Mouse (Mus musculus): Measurements from ENCODE around the gene A130010J15Rik.

Gene A130010J15Rik

DNA sequence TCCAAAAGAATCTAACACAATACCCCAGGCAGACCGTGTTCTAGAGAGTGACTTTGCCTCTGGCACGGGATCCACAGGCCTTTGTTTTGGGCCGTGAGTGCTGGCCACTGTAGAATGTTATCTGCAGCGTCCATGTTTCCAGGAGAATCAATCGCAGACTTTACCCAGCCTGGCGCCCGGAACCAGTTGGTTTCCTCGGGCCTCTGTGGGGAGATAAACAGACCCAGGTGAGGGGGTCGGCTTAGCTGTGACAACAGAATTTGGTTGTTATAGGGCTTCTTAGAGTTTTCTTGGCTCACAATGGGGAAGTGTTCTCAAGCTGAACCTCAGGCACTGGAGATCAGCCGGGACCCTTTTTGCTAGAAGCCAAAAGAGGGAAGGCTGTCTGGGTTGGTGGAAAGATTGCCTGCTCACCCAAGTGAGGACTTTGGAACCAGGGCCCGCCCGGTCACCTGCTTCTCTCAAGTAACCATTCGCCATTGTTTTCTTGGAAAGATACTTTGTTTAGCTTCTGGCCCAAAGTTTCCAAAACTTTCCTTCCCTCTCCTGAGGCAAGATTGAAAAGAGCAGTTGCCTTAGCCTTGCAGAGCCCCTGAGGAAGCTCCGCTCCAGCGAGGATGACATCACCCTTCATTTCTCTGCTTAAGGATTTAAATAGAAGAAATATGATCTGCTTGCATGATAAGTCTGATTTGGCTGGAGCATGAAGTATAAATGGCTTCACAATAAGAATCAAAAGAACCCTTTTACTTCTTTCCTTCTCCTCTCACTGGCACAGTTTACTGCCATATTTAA is 11.3 kb upstream of the A130010J15Rik start:
- peak; percentile 38 for DNase-seq

DNA sequence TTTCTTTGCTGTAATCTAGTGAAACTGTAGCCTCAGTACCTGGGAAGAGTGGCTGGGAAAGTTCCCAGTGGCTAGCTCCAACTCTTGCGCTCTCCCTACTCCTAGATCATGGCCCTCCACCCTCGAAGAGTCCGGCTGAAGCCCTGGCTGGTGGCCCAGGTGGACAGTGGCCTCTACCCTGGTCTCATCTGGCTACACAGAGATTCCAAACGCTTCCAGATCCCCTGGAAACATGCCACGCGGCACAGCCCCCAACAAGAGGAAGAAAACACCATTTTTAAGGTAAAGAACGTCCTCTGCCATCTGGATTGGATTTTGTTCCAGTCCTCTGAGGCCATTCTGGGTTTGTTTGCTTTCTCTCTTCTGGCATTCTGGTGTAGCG is 10.7 kb upstream of the A130010J15Rik start:
- DNase-seq: no peak

DNA sequence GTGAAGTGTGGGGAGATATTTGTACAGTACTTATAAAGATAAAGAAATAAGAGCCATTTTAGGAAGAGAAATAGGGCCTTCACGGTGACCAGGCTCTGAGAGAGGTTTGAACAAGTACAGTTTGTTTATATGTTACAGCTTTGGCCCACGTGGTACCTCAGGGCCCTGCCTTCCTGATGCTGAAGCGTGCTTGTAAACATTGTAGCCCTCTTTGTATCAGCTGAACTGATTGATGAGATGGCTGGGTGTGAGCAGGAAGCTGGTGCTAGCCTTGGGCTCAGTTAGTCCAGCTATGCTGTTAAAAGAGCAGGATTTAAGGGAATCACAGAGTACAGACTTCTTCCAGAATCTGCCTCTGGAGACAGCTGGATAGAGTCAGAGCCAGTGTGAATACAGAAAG is 8.7 kb upstream of the A130010J15Rik start:
- no peak for DNase-seq

DNA sequence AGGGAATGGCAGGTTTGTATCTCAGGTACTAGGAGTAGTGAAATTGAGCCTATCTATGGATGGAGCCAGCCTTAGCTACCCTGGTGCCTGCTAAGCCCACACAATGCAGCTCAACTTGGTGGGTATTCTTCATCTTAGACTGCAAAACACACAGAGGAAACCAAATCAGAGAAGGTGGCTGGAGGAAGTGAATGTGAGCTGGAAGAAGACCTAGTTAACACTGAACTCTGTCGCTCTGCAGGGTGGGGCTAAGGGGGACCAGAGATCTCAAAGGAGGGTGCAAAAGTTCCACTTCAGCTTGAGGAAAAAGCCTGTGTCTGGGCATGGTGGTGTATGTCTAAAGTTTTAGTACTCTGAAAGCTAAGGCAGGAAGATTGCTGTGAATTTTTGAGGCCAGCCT is 8.2 kb upstream of the A130010J15Rik start:
- no peak for DNase-seq

DNA sequence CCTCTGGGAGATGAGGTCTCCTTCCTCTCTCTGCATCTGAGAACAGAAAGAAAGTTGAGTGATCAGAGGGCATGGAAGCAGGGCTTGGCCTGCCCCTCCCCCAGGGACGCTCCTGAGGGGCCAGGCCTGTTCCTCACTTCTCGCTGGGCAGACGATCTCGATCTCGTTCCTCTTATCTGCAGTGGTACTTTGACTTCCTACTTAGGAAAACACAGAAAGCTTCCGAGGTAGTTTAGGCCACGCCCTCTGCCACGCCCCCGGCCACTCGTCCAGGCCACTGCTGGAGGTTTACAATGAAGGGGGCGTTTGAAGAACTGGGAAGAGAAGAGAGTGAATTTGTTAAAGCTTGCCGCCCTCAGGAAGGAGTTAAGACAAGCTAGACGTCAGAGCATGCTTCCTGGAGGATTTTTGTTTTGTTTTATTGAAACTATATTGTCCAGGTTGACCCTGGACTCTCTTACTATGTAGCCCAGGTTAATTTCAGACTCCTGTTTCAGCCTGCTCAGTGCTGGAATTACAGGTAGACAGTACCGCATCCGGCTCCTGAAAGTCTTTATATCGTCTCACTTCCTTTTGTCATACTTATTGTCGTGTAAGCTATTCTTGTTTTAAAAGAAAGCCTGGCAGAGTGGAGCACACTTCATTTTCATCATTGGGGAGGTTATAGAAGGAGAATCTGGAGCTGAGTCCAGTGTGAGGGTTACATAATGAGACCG is 7.4 kb upstream of the A130010J15Rik start:
- DNase-seq: peak; percentile 76

DNA sequence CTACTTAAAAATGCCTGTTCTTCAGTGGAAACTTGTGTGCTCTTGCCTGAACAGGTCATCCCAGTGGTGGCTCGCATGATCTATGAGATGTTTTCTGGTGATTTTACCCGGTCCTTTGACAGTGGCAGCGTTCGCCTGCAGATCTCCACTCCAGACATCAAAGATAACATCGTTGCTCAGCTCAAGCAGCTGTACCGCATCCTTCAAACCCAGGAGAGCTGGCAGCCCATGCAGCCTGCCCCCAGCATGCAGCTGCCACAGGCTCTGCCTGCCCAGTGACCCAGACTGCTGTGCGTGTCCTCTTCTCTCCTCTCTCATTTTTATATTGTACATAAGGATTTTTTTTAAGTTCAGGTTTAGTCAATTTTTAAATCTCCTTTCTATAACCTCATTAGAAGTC is 1.4 kb downstream of the A130010J15Rik start:
- DNase-seq: no peak

DNA sequence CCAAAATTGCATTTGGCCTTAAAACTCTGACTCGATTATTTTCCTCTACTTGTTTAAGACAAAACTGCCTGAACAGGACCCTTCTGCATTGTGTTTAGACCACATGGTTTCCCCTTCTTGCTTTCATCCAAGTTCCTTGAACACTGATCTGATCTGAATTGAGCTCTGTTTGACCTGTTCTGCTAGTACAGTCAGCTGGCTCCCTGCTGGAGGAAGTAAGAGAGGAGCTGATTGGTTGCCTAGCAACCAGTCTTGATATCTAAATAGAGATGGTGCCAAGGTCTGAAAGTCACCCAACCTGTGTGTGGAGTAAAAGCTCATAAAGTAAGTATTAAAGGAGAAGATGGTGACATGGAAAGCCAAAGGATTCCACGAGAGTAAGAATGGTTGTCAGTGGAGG is 2.0 kb downstream of the A130010J15Rik start:
- DNase-seq: no peak

DNA sequence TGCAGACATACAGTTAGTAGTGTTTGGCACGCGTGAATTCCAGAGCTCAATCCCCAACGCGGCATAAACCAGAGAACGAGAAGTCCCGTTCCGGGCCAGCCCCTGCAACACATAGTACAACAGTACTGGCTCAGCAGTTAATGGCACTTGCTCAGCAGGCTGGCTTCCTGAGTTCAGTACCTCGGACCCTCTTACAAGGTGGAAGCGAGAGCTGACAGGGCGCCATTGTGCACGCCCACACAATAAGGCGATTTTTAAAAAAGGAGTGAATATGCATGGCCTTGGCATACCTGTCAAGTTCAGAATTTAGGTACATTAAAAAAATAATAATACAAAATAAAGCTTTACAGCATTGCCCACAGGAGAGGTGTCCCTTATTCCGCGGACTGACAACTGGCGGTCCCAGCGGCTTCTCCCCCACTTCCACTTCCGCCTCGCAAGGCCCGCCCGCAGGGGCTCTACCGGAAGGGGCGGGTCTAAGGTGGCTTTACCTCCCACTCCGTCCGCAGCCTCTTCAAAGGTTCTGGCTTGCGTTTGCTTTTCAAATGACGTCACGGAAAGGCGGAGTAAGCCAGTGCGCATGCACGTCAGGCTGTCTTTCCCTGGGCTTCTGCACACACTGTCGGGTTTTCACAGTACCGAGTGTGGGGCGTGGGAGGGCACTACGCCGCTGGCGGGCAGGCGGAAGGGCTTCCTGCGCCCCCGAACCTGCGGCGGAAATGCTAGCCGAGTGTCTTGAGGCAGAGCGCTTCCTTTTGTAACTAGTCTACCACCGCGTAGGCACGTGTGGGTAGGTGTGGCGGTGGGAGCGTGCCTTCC is 5.4 kb downstream of the A130010J15Rik start:
- DNase-seq: peak; percentile 97

DNA sequence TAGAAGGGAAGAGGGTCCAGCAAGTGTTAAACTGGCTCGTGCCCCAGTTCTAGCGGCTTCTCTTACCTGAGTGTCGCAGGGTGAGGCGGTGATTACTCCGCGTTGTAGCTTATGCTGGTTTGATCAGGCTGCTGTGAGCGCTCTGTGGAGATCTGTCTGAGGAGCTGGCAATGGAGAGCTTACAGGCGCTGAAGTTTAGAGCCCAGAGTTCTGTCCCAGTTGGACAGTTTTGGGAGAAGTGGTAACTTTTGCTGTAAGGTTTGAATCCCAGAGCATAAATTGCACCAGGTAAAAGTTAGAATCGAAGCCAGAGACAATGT is 5.9 kb downstream of the A130010J15Rik start:
- DNase-seq: no peak

DNA sequence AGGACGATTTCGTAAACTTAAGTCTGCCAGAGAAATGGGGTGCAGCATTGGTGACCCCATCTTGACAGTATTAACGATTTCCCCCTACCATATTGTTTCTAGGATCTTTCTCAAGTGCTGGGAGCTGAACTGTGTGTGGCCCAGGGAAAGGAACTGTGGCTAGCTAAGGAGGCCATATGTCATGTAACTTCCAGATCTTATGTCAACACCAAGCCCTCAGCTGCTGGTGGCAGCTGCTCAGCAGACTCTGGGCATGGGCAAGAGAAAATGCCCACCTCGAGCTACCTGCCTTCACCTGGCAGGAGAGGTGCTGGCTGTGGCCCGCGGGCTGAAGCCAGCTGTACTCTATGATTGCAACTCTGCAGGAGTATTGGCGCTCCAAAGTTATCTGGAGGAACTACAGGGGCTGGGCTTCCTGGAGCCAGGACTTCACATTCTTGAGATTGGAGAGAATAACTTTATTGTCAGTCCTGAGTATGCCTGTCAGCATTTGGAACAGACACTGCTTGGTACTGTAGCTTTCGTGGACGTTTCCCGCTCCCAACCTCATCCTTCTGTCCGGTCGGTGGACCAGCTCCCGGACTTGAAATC is 6.4 kb downstream of the A130010J15Rik start:
- DNase-seq: no peak

DNA sequence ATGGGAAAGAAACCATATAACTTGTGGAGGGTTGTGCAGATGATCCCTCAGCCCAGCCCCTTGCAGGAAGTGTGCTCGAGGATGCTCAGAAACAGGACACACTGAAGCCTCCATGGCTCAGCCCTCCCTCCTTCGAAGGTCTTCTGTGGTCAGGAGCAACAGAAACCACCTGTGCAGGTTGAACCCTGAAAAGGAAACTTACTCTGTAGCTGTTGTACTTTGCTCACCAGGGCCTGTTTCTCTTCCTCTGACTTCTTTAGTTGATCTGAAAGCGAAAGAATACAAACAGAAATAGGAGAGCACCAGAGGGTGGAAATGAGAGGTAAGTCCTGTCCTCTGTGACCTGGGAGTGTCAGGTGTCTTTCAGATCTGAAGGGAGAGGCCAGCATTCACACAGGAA is 13.3 kb downstream of the A130010J15Rik start:
- no peak for DNase-seq

DNA sequence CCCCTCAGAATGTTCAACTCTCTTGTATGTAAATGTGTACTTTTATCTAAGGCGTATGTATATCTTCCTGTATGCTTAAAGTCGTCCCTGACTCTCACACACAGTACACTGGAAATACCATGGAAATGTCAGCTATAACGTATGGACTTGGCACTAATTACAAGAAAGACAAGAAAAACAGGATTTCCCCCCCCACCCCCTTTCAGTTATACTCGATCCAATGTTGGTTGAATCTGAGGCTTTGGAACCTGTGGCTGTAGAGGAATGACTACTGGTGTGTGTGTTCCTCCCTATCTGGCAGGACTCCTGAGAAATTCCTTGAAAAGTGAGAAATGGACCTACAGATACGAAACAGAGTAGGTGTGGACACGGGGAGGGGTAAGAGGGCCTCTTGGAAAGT is 20.4 kb downstream of the A130010J15Rik start:
- no peak for DNase-seq

DNA sequence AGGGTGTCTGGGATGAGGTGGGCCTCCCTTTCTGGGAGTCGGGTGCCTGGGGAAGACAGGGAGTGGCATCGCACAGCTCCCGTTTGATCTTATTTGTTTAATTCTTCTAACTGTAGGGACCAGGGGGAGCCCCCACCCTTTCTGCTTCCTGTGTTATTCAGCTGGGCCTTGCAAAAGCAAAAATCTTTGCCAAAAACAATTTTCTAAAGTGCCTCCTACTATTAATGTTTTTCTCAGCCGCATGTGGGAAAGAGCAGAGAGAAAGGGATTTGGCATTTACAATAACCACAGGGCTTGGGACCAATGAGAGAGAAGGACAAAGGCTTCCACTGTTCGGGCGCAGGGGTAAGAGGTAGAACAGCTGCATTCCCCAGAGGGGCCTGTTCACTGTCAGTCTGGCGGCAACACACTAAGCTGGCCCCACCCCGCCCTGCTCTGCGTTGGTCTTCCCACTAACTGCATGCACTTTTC is 21.3 kb downstream of the A130010J15Rik start:
- peak; percentile 65 for DNase-seq

DNA sequence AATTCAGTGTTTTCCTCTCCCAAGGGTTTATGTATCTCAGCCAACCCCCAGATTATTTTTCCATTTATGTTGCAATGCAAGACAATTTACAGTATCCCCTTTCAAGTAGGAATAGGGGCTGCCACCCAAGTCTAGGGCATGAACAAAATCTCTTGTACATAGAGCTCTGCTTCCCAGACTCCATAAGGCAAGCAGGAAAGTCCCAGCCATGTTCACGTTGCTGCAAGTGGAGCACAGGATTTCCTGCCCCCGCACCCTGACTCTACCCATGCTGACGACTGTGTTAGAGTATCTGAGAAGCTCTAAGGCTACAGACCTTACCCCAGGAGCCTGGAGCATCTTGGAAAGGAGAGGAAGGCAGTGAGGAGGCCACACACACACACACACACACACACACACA is 21.9 kb downstream of the A130010J15Rik start:
- DNase-seq: no peak

DNA sequence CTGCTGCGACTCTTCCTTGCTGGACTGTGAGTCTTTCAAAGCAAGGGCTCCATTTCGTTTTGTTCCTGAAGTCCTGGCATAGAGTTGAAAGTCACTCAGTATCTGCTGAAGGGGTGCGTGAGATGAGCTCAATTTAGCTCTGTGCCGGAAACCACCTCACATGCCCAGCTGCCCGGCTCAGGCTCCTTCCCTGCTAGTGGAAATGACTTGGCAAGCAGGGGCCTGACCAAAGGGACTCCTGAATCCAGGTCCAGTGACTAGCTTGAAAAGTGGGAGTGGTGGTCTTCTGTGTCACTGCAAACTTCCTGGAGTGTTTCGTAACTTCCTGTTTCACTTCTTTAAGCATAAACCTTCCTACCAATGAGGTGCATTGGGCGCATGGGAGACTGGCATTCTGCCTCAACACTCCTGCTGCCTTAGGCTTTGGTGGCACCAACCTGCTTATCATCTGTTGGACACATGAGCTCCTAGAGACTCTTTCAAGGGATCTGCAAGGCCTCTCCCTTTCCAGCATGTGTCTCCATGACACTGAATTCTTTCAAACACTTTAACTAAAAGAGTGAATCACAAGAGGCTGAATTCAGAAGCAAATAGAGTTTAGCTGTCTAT is 23.9 kb downstream of the A130010J15Rik start:
- no peak for DNase-seq

DNA sequence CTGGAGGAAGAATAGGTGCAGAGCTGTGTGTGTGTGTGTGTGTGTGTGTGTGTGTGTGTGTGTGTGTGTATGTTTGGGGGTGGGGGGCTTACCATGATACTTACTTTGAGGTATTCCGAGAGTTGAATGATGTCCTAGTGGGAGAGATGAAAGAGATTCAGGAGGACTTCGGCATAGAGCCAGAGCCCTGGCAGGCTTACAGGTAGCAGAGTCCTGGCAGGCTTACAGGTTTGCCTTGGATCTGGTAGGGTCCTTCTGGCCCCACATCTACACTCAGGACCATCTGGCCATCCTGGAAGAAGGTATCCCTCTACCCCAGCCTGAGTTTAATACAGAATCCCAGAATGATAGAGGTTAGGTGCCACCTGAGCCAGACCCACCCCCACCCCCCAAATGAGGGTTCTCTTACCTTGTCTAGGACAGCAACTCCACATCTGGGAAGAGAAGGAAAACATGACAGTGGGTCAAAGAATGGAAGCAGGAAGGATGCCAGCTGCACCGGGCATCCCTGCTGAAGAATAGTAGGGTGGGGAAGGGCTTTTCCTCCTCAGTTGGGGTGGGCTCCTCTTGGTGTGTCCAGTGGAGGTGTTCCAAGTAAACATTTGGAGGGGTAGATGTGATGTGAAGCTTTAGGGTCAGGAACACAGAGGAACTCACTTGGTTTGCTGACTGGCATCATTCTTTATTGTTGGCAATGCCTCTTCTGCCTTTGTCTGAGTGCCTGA is 26.7 kb downstream of the A130010J15Rik start:
- no peak for DNase-seq

DNA sequence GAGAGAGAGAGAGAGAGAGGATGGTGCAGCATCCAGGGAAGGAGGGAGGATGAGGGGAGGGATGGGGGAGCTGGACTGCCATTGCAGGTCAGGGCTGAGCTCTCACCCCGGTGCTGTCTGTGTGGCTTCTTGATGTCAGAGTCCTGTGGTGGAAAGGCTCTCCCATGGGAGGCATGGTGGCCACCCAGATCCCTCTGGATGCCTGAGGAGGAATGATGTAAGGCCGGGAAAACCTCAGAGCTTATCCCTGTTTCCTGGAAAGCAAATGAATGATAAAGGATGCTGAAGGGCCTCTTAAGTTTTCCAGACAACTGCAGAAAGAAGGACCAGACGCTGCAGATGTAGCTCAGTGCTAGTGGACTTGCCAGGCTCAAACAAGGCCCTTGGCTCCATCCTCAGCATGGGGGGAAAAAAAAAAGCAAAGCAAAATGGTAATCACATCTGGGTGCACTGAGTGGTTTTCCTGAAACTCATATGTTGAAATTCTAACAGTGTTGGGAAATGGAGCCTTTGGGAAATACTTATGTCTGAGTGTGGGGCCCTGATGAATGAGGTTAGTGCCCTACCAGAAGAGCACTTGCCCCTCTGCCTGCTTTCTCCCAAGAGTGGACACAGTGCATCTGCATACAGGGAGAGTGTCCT is 27.4 kb downstream of the A130010J15Rik start:
- DNase-seq: no peak

DNA sequence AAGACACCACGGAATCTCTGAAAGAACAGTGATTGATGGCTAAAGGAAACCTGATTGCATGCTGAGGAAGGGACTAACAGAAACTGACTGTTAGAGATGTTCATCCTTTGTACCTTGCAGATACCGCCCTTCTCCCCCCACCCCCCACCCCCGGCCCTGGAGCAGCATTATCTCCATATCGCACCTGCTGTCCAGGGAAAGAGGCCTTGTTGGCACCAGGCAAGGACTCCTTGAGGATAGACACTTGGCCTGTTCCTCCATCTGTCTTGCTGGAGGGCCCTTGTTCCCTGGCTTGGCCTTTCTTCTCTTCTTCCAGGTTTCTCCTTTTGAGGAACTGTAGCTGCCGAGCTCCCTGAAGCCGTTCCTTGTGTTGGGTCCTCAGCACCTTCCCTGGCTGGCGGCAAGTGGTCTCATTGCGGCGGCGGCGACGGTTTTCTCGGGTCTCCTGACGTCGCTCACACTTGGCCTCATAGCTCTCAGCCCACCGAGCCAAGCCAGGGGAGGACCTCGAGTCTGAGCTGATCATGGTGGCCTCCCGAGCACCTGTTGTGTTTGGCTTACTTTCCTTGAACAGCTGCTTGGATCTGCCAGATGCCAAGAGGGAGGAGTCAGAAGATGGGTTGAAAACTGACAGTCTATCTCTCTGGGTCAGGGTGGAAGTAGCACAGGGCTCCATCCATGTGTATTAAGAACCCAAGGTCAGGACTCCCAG is 29.8 kb downstream of the A130010J15Rik start:
- no peak for DNase-seq

DNA sequence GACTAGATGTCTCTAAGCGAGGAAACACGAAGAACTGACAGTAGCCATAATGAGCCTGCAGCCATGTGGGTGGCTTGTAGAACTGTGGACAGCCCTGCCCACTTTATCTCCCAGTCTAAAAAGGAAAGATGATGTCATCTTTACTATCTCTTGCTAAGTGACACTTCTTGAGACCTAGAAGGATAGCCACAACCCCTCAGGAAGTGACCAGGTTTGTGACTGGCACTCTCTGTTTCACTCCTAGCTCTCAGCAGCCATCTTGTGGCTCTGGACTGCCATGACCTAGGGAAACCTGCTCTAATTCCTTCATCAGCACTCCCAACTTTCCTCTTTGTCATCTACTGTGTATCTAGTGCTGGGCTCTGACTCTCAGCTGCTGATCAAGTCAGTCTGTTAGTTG is 30.5 kb downstream of the A130010J15Rik start:
- no peak for DNase-seq

DNA sequence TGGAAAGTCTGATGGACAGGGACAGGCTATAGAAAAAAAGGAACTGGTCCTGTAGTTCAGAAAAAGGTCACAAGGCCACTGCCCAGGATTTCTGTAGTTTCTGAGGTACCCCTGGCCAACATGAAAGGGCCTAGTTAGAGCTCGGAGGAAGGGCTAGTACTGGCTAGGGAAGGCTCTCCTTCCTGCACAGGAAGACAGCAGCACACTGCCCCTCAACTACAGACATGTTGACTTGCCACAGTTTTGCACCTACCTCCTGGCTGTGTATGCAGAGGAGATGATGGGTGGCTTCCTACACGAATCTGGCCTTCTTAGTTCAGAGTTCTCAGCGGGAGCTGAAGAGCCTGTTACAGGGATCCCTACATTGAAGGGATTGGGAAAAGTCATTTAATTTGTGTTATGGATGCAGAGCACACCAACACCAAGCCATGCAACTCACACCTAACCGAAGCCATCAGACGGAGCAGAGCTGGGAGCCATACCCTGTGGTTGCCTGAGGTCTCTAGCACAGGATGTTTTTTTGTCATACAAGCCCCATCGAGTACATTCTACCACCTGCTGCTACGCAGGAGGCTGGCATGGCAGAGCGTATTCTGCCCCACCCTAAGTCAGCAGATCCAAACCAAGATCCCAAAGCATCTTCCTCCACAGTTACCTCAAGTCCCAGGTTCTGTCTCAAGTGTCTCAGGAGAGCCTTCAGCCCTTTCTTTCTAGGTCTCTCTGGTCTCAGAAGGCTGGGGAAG is 33.0 kb downstream of the A130010J15Rik start:
- no peak for DNase-seq
